Mouse (Mus musculus) heart, adult 18-20 months (tissue): ENCODE measurements around the gene Cass4. TPM values are rescaled to one million over a fixed set of nuclear protein-coding genes. Genes with fewer than 3 reads are reported as not detected.

Experiments used
- total RNA-seq, 2 experiments: library from RNA; stranded (reverse); gene quantifications; 2 replicates each; pipeline ENCODE4 v1.2.3; 2021

Gene Cass4
- total RNA-seq, 2 experiments from 2014 or later = 0.27 to 0.28 TPM

Other genes starting within 250 kb of the Cass4 start
- not detected for gene Mc3r, start 145.3 kb upstream of the Cass4 start, total RNA-seq
- 1 to 10 TPM; 5.5 to 5.9 TPM for gene Fam210b, start 48.2 kb upstream of the Cass4 start, total RNA-seq
- under 1 TPM; 0.55 to 0.93 TPM for gene Aurka, start 23.3 kb upstream of the Cass4 start, total RNA-seq
- gene Cstf1, start 23.1 kb upstream of the Cass4 start, total RNA-seq = 10 to 100 TPM; 14.2 to 19.4 TPM
- gene Rtf2, start 46.8 kb downstream of the Cass4 start, total RNA-seq = 10 to 100 TPM; 30.6 to 32.7 TPM
- gene Gcnt7, start 64.8 kb downstream of the Cass4 start, total RNA-seq = not detected
- not detected for gene Fam209, start 78.7 kb downstream of the Cass4 start, total RNA-seq
- gene Tfap2c, start 155.8 kb downstream of the Cass4 start, total RNA-seq = not detected